Mouse (Mus musculus) stomach, postnatal 0 days (tissue): ENCODE results near the gene Gpam.

Source experiments
- CTCF ChIP-seq: IDR thresholded peaks from 2 replicates; pipeline ENCODE4 v1.5.1; 2016; ENCODE audit warnings: antibody characterized with exemption, low read depth, mild to moderate bottlenecking, moderate library complexity
- EP300 ChIP-seq: optimal IDR thresholded peaks from 2 replicates; pipeline ENCODE3; 2016; ENCODE audit warnings: antibody characterized with exemption

DNA sequence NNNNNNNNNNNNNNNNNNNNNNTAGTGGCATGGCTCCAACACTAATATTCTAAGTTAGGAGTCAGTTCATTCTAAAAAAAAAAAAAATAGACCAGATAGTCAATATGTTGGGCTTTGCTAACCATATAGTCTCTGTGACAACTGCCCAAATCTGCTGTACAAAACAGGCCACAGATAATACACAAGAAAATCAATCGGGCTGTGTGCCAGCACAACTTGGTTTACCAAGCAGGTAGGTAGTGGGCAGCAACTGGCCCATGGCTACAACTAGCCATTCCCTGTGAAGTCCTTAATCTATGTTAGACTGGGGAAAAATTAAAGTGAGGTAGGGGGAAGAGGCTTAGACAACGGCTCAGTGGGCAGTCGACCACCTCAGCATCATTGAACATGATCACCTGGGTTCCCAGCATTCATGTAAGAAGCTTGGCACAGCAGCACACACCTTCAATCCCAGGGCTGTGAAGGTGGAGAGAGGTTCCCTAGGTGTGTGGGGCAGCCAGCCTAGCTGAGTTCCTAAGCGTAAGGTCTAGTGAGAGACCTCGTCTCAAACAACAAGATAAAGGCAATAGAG, 12.1 kb downstream of the Gpam start:
- no peak for TF ChIP-seq EP300
- no peak for TF ChIP-seq CTCF
